Mouse (Mus musculus): Measurements from ENCODE around the gene Syt9. TPM values are rescaled to one million over a fixed set of nuclear protein-coding genes. Genes with fewer than 3 reads are reported as not detected.

Syt9 gene
- polyA plus RNA-seq, 1 experiment from 2014 or later = 1.0 TPM

DNA sequence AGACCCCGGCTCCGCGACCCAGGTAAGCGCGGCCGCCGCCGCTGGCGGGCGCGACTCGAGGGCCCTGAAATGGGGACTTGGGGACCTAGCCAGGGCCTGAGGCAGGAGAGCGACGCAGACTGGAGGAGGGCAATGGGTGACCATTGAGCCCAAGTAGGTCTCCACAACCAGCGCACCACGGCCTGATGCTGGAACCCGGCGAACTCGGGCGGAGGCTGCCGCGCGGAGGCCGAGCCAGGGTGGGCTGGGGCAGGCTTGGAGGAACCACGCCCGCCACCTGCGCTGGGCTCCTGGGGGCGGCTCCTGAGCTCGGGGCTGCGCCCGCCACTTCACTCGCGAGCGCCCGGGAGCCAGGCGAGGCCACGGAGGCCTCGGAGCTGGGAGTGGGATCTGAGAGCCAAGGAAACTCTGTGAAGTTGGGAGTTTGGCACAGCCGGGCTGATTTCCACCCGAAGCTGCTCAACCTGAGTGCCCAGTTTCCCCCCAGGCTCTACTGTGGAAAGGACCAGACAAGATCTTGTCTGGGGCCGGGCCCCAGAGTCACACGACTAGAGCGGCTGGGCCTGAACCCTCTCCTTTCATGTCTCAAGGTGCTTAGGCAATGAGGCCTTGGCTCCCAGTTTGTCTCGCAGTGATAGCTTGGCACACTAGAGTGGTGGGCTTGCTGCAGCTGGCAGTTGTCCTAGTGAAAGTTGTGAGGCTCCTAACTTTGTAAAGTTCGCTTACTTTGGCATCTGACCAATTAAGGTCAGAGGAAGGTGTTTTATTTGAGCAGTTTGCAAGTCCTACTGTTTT, 795 bp downstream of the Syt9 start:
- Histone ChIP-seq H3K4me3 (ENCODE audit: low read depth, low read length) (peak overlapping the region; percentile 67), H3K27me3 (ENCODE audit: control insufficient read depth, insufficient read depth, low read length) (peaks cover 44% of the 10 kb centered on the region), H3K9ac (ENCODE audit: low read depth, low read length) (peak overlapping the region; percentile 60; the same call in 1 of the 2 replicates), H3K9me3 (replicated peaks; ENCODE audit: control insufficient read depth, low read length) (no peaks in the 10 kb centered on the region), H3K27ac (ENCODE audit: low read depth, low read length) (no peak overlapping the region), H3K4me1 (ENCODE audit: control insufficient read depth, insufficient read depth, low read length) (no peaks in the 10 kb centered on the region), H3K36me3 (ENCODE audit: control insufficient read depth, insufficient read depth, low read length) (no peaks in the 10 kb centered on the region), H3K4me2 (peak overlapping the region; percentile 100)
- 4% methylated on average over 43 of the region's 45 CpGs for WGBS (ENCODE audit: insufficient replicate concordance)
- ATAC-seq (replicated peaks; ENCODE audit: insufficient number of reproducible peaks, low FRiP score, low TSS enrichment) = peak; percentile 54; the same call in 1 of the 2 replicates

DNA sequence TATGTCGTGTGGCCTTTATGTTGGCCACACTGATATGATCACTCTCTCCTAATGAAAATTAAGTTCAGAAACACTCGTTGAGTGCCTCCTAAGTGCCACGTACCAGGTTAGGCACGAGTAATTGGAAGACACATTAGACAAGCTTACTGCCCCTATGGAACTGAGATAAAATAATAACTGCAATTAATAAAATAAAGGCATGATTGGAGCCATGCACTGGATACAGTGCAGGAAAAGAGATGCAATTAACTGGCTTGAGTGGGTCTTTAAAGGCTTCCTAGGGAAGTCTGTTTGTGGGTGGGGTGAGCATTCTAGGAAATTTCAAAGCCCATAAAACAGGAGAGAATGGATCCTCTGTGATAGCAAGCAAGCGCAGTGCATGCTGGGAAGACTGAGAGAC, 10.0 kb downstream of the Syt9 start:
- H3K9ac ChIP-seq (ENCODE audit: low read depth, low read length) = no peak overlapping the region
- WGBS (ENCODE audit: insufficient replicate concordance) = 81% methylated on average over 5 of the region's 5 CpGs
- H3K36me3 ChIP-seq (ENCODE audit: control insufficient read depth, insufficient read depth, low read length) = no peaks in the 10 kb centered on the region
- no peaks in the 10 kb centered on the region for H3K9me3 ChIP-seq (replicated peaks; ENCODE audit: control insufficient read depth, low read length)
- H3K27me3 ChIP-seq (ENCODE audit: control insufficient read depth, insufficient read depth, low read length) = no peaks in the 10 kb centered on the region
- H3K27ac ChIP-seq (ENCODE audit: low read depth, low read length) = no peak overlapping the region
- H3K4me2 ChIP-seq = no peak overlapping the region
- no peak overlapping the region for H3K4me3 ChIP-seq (ENCODE audit: low read depth, low read length)
- no peaks in the 10 kb centered on the region for H3K4me1 ChIP-seq (ENCODE audit: control insufficient read depth, insufficient read depth, low read length)
- no peak for ATAC-seq (replicated peaks; ENCODE audit: insufficient number of reproducible peaks, low FRiP score, low TSS enrichment)

GRCm38 (mm10) chr7:107389604-107390003, 19.1 kb downstream of the Syt9 start:
- no peak overlapping the region for H3K9ac ChIP-seq (ENCODE audit: low read depth, low read length)

GRCm38 (mm10) chr7:107392749-107393148, 22.2 kb downstream of the Syt9 start:
- Histone ChIP-seq H3K9ac (ENCODE audit: low read depth, low read length) (no peak overlapping the region), H3K4me1 (ENCODE audit: control insufficient read depth, insufficient read depth, low read length) (no peaks in the 10 kb centered on the region), H3K9me3 (replicated peaks; ENCODE audit: control insufficient read depth, low read length) (no peaks in the 10 kb centered on the region), H3K27ac (ENCODE audit: low read depth, low read length) (no peak overlapping the region), H3K4me2 (no peak overlapping the region), H3K27me3 (ENCODE audit: control insufficient read depth, insufficient read depth, low read length) (no peaks in the 10 kb centered on the region), H3K4me3 (ENCODE audit: low read depth, low read length) (no peak overlapping the region), H3K36me3 (ENCODE audit: control insufficient read depth, insufficient read depth, low read length) (no peaks in the 10 kb centered on the region)
- WGBS (ENCODE audit: insufficient replicate concordance) = 48% methylated on average over 2 of the region's 2 CpGs
- no peak for ATAC-seq (replicated peaks; ENCODE audit: insufficient number of reproducible peaks, low FRiP score, low TSS enrichment)

More at GRCm38 (mm10) chr7:107389604-107390003, 19.1 kb downstream of the Syt9 start:
- H3K4me3 ChIP-seq (ENCODE audit: low read depth, low read length) = no peak overlapping the region
- no peak for ATAC-seq (replicated peaks; ENCODE audit: insufficient number of reproducible peaks, low FRiP score, low TSS enrichment)
- no peaks in the 10 kb centered on the region for H3K27me3 ChIP-seq (ENCODE audit: control insufficient read depth, insufficient read depth, low read length)
- no peak overlapping the region for H3K27ac ChIP-seq (ENCODE audit: low read depth, low read length)
- H3K4me1 ChIP-seq (ENCODE audit: control insufficient read depth, insufficient read depth, low read length) = no peaks in the 10 kb centered on the region
- no peaks in the 10 kb centered on the region for H3K9me3 ChIP-seq (replicated peaks; ENCODE audit: control insufficient read depth, low read length)
- H3K4me2 ChIP-seq = no peak overlapping the region
- no peaks in the 10 kb centered on the region for H3K36me3 ChIP-seq (ENCODE audit: control insufficient read depth, insufficient read depth, low read length)

GRCm38 (mm10) chr7:107400061-107400799, 29.7 kb downstream of the Syt9 start:
- no peak overlapping the region for H3K4me3 ChIP-seq (ENCODE audit: low read depth, low read length)
- ATAC-seq (replicated peaks; ENCODE audit: insufficient number of reproducible peaks, low FRiP score, low TSS enrichment) = no peak
- H3K9me3 ChIP-seq (replicated peaks; ENCODE audit: control insufficient read depth, low read length) = no peaks in the 10 kb centered on the region
- H3K4me1 ChIP-seq (ENCODE audit: control insufficient read depth, insufficient read depth, low read length) = no peaks in the 10 kb centered on the region
- no peaks in the 10 kb centered on the region for H3K27me3 ChIP-seq (ENCODE audit: control insufficient read depth, insufficient read depth, low read length)
- H3K36me3 ChIP-seq (ENCODE audit: control insufficient read depth, insufficient read depth, low read length) = no peaks in the 10 kb centered on the region
- H3K27ac ChIP-seq (ENCODE audit: low read depth, low read length) = no peak overlapping the region
- 80% methylated on average over 15 of the region's 15 CpGs for WGBS (ENCODE audit: insufficient replicate concordance)
- no peak overlapping the region for H3K4me2 ChIP-seq
- H3K9ac ChIP-seq (ENCODE audit: low read depth, low read length) = no peak overlapping the region

GRCm38 (mm10) chr7:107403261-107403660, 32.7 kb downstream of the Syt9 start:
- H3K36me3 ChIP-seq (ENCODE audit: control insufficient read depth, insufficient read depth, low read length) = no peaks in the 10 kb centered on the region
- H3K27ac ChIP-seq (ENCODE audit: low read depth, low read length) = no peak overlapping the region
- ATAC-seq (replicated peaks; ENCODE audit: insufficient number of reproducible peaks, low FRiP score, low TSS enrichment) = no peak
- H3K9ac ChIP-seq (ENCODE audit: low read depth, low read length) = no peak overlapping the region
- WGBS (ENCODE audit: insufficient replicate concordance) = 84% methylated on average over 3 of the region's 3 CpGs
- H3K9me3 ChIP-seq (replicated peaks; ENCODE audit: control insufficient read depth, low read length) = no peaks in the 10 kb centered on the region
- H3K4me1 ChIP-seq (ENCODE audit: control insufficient read depth, insufficient read depth, low read length) = no peaks in the 10 kb centered on the region
- H3K4me2 ChIP-seq = no peak overlapping the region
- no peak overlapping the region for H3K4me3 ChIP-seq (ENCODE audit: low read depth, low read length)
- H3K27me3 ChIP-seq (ENCODE audit: control insufficient read depth, insufficient read depth, low read length) = no peaks in the 10 kb centered on the region

DNA sequence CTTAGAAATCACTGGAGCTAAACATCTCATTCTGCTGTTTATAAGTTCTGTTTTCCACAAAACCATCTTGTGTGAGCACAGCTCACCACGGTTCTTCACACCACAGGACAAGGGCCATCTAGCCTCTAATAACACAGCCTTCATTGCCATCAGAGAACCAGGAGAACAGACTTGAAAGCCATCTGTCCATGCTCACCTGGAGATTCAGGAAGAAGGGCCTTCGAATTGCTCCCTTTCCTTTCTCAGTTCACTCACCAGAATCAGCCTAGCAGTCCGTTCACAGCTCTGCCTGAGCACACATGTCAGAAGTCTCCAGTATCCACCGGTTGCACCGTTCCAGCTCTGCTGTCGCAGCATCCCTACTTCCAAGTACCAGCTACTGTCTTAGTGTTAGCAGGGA, 44.4 kb downstream of the Syt9 start:
- H3K4me2 ChIP-seq = no peak overlapping the region
- H3K27me3 ChIP-seq (ENCODE audit: control insufficient read depth, insufficient read depth, low read length) = no peaks in the 10 kb centered on the region
- no peaks in the 10 kb centered on the region for H3K9me3 ChIP-seq (replicated peaks; ENCODE audit: control insufficient read depth, low read length)
- H3K4me3 ChIP-seq (ENCODE audit: low read depth, low read length) = no peak overlapping the region
- no peak overlapping the region for H3K27ac ChIP-seq (ENCODE audit: low read depth, low read length)
- WGBS (ENCODE audit: insufficient replicate concordance) = 81% methylated on average over 6 of the region's 6 CpGs
- H3K4me1 ChIP-seq (ENCODE audit: control insufficient read depth, insufficient read depth, low read length) = no peaks in the 10 kb centered on the region
- ATAC-seq (replicated peaks; ENCODE audit: insufficient number of reproducible peaks, low FRiP score, low TSS enrichment) = no peak
- H3K9ac ChIP-seq (ENCODE audit: low read depth, low read length) = no peak overlapping the region
- no peaks in the 10 kb centered on the region for H3K36me3 ChIP-seq (ENCODE audit: control insufficient read depth, insufficient read depth, low read length)

- 69% methylated on average over 3 of the region's 3 CpGs for WGBS (ENCODE audit: insufficient replicate concordance)
- H3K36me3 ChIP-seq (ENCODE audit: control insufficient read depth, insufficient read depth, low read length) = no peaks in the 10 kb centered on the region
- H3K27me3 ChIP-seq (ENCODE audit: control insufficient read depth, insufficient read depth, low read length) = no peaks in the 10 kb centered on the region
- no peaks in the 10 kb centered on the region for H3K4me1 ChIP-seq (ENCODE audit: control insufficient read depth, insufficient read depth, low read length)
- H3K9ac ChIP-seq (ENCODE audit: low read depth, low read length) = no peak overlapping the region
- no peak overlapping the region for H3K4me3 ChIP-seq (ENCODE audit: low read depth, low read length)
- ATAC-seq (replicated peaks; ENCODE audit: insufficient number of reproducible peaks, low FRiP score, low TSS enrichment) = no peak
- no peak overlapping the region for H3K27ac ChIP-seq (ENCODE audit: low read depth, low read length)
- H3K9me3 ChIP-seq (replicated peaks; ENCODE audit: control insufficient read depth, low read length) = no peaks in the 10 kb centered on the region
- no peak overlapping the region for H3K4me2 ChIP-seq
Measured at GRCm38 (mm10) chr7:107417043-107417850, 46.7 kb downstream of the Syt9 start.

Data from heart, embryonic 11.5 days (tissue).